Mouse (Mus musculus) kidney, adult 8-10 months (tissue): Measurements from ENCODE around the gene Foxj1.

Experiments
- DNase-seq, 2 experiments: peaks; one replicate each; pipeline ENCODE4 v3.0.0; 2022

Foxj1 gene

DNA sequence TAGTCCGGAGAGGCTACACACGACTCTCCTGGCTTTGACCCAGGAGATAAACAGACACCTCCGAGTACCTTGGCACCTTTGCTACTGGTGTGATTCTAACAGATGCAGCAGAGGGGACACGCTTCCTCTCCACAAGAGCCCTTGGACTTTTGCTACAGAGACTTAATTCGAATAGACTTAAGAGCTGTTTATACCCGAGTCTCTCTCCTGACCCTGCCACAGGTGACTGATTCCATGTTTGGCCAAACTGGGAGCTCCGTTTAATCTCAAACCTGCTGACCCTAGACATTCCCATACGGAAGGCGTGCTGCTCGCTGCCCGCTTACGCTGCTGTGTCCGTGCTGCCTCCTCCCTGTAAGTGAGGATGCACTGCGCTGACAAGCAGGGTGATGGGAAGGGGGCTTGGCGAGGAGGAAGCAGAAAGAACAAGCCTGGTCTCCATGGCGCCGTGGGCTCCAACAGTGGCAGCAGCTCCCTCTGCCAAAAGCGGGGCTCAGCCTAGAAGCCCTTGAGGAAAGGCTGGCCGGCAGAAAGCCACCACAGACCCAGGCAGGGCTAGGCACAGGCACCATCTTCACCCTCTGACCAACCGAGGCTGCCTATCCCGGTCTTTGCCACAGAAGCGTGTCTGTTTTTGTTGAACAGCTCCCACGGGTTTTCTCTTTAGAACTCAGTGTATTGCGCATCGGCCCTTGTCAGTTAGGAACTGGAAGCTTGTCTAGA is 7.0 kb upstream of the Foxj1 start:
- DNase-seq = peak; percentile 24 to 28

DNA sequence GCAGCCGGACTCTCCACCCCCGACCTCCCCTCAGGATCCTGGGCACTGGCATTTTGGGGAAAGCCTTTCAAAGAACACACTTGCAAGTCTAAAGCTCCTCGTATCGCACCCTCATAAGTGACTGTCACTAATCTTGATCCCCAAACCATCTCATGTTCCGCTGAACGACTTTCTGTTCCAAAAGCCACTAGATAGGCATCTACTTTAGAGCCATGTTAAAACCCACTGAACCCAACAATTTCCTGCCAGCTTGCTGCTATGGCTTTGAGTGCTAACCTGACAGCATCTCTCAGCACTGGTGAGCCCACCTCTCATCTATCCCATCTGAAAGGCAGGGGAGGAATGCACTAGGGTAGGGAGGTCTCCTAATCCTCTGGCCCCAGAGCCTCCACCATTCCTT is 2.3 kb upstream of the Foxj1 start:
- no peak for DNase-seq

DNA sequence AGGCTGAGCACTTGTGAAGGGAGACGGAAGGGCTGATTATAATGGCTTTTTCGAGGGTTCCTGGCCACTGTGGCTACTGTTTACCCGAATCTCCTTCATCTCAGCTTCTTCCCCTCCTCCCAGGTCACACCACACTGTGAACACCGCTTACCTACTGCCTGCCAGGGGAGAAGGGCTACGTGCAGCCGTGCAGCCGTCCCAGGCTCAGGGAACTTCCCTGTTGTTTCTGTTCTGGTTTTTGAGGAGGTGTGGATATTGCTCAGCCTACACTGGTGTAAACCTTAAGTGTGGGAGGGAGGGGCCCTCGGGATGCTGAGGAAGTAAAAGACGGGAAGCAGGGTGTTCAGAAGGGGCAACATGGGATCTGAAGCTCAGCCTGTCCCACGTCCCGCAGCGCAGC is 1.8 kb upstream of the Foxj1 start:
- DNase-seq = no peak

DNA sequence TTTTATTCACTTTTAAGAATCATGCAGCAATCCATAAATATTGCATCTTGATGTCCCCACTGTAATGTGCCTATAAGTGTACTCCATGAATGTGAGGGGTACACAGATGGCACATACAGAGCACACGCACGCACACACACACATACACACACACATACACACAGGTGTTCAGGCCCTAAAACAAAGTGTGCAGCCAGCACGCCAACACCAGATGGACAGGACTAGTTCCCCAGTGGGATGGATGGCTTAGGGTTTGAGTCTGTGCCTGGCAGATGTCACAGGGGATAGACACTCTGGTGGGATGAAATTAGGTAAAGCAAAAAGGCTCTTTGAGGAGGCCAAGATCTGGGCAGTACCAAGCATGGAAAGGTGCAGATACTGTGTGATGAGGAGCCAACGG is 1.2 kb upstream of the Foxj1 start:
- DNase-seq = no peak

DNA sequence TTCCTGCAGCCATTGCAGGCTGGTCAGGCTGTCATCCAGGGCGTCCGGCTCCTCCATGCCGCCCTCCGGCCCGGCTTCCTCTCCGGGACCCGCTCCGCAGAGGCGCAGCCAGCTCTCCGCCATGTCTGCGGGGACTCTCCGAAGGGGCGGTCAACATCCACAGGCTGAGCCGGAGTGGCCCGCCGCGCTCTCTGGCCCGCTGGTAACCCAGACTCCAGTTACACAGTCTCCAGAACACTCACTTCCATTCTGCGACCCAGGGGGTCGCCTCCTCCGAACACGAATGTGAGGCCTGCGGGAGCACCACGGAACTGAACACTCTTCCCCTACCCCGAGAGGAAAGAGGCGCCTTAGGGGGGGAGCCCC is 799 bp downstream of the Foxj1 start:
- DNase-seq = no peak

DNA sequence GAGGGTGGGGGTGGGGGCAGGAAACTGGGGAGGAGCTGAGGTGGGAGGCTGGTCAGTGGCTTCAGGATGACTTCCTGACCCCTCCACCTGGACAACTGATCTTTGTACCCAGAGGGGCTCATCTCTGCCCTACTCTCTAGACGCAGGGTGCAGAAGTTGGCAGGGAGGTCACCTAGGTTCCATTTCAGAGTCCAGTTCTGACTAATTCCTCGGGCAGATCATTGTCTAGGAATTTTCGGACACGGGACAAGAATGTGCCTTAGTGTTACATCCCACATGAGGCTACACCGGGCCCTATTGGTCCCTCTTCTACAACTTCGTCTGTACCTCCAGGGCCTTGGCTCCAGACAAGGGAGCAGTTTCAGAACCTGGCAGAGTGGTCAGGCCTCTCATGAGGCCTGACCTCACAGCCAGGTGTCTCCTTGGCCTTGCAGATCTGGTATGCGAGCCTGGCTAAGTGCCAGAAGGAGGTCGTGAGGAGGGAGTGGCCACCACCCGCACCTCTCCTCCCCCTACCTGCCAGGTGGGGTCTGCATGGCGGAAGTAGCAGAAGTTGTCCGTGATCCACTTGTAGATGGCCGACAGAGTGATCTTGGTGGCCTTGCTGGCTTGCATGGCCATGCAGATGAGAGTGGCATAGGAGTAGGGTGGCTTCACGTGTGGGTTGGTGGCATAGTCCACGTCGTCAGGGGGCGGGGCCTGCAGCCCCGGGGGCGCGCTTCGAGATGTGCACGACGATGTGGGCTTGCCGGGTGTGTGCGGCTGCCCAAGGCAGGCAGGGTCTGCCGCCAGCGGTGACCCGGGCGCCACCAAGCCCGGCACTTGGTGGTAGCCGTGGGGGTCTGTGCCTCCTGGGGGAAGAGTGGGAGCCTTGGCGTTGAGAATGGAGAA is 1.4 kb downstream of the Foxj1 start:
- DNase-seq = peak; percentile 43 to 73

DNA sequence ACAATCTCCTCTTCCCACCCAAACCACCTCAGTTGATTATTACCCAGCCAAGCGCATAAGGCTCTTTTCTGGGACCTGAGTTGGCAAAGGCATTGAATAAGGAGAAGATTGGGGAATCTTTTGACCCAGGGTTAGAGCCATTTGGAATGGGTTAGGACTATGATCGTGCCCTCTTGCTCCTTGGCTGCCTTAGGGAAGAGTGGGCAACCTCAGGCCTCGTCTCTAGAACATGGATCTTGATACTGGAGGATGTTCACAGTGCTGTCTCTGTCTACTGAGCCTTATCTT is 2.3 kb downstream of the Foxj1 start:
- DNase-seq = peak; percentile 27 to 56

DNA sequence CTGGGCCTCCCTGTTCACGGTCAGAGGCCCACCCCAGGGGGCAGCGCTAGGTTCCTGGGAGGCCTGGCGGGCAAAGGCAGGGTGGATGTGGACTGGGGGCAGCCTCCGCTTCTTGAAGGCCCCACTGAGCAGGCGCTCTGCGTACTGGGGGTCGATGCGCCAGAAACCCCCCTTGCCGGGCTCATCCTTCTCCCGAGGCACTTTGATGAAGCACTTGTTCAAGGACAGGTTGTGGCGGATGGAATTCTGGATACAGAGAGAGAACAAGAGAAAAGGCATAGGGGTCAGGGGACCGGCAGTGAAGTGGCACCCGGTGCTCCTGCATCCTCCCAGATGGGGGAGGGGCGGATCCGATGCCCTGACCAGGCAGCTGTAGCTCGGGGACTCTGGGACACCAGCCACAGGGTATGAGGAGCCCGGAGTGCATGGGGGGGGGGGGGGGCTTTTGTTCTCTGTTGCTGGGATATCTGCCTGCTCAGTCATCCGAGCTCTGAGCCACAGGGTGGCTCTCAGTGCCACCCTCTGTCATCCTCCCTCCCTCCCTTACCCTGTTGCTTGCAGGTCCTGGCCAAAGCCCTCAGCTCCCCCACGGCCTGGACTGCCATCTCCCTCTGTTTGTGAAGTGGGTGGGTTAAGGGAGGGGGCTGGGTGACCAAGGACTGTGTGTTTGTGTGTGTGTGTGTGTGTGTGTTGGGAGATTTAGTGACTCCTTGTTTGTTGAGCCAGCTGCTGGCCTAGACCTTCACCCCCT is 2.8 kb downstream of the Foxj1 start:
- DNase-seq = no peak

DNA sequence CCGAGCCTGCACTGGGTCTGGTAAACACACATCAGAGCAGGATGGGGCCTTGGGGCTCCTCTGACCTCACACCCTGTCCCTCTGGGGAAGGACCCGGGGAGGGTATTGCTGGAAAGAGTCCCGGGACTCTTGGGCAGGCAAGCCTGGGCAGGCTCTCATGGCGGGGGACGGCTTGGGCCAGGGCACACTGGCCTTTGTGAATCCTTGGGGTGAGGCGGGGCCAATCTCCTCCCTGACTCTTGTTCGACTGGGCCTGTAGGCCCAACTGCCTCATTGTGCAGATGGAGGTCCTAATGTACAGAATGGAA is 5.0 kb downstream of the Foxj1 start:
- DNase-seq = no peak

DNA sequence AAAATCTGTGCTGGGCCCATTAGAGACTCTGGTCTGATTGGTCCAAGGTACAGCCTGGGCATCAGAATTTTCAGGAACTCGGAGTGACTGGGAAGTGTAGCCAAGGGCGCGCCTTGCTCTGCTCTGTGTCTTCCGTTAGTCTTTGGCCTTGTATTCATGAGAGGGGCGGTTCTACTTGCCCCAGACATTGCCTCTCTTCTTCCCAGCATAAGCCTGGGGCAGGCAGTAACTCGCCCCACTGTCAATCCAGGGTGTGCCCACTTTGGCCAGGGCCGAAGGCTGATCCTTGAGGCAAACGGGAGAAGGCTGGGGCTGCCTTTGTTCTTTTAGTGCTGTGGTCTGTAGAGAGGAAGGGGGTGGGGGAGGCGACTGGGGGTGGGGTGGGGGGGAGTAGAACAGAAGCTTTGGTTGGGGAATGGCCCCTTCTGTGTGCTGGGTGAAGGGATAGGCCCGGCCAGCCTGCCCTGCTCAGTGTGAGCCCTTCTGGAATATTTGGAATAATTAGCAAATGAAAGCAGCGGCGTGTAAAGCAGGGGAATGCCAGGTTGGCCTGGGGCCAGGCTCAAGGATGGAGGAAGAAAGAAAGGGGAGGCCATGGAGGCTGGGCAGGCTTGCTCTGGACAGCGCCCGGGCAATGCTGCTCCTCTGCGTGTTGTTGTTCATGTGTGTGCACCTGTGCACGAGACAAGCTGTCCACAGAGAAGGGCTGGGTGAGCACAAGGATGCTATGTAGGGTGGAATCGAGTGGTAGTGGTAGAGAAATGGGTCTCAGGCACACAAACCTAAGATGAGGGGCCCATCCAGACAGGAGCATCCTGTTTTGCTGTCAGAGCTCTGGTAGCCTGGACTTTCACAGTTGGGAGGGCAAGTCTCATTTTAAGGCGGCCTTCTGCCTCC is 5.6 kb downstream of the Foxj1 start:
- DNase-seq = peak; percentile 49 to 63

DNA sequence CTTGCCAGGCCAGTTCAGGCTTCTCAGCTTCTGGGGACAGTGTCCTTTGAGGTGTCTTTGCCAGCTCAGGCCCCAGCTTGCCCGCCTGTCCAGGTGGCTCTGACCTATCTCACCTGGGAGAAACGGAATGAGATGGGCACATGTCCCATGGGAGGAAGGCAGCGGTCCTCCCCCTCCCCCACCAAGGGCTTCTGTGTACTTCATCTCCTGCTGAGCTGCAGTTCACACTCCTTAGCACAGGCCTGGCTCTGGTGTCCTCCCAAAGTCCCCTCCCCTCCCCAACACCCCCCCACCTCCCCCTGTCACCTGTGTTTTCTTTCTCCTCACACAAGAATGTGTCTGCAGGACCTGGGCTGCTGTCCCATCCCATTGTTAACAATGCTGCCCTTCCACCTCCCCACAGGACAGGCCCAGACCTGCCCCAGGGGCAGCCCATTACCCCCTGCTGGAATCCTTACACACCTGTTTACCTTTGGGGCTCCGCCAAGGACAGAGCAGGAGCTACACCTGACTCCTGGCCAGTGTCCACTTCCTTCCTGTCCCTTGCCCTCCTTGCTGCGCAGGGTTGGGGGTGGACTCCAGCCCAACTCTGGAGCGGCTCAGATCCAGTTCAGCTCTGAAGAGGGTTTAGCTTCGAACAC is 8.1 kb downstream of the Foxj1 start:
- no peak for DNase-seq

DNA sequence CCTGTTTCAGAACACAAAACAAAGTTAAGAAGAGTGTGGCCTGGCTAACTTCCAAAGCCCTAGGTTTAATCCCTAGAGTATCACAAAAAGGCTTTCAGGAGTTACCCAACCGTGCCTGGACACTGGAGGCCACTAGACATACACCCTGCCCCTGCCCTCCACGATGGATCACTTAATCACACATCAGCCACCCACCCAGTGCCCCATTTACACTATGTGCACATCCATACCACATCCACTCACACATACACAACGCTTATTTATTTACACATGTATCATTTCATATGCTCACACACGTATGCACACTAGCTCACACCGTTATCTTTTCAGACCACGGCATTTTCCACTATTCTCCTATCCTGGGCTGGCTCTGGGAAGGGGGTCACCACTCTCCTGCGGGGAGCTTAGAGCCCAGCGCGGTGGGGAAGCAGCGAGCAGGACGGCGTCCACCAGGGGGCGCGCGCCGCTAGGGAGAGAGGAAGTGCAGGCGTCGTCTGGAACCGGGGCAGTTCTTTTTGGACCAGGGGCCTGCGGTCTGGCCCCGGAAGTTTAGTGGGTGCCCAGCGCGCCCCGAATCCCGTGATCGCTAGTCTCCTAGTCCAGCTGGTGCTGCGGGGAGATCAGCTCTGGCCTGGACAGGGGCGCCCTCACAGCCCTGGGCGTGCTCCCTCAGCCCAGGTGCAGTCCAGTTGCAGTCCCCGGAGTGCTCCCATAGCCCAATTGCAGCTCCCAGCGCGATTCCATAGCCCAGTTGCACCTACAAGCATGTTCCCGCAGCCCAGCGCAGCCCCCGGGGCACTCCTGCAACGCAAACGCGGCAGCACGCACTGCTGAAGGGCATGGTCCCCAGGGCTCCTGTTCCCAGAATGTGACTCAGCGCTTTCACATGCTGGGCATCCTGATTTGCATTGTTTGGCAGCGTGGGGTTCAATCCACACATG is 16.2 kb downstream of the Foxj1 start:
- DNase-seq = peak; percentile 58 to 80

DNA sequence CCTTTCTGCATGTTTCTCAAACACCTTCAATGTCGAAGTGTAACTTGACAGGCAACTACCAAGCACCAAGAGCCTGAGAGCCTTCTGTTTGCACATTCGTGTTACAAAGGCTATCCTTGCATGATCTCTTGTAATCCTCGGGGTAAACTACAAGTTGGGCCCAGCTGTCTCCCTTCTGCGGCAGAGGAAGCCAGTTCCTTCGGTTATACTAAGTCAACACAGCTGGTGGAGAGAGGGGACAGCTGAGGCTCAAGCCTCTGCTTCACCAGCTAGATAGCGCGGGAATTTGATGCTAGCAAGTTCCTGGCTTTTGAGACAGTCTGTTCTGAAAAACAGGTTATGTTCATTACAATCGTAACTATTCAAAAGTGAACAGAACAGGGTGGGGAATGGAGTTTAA is 22.8 kb downstream of the Foxj1 start:
- DNase-seq = no peak

DNA sequence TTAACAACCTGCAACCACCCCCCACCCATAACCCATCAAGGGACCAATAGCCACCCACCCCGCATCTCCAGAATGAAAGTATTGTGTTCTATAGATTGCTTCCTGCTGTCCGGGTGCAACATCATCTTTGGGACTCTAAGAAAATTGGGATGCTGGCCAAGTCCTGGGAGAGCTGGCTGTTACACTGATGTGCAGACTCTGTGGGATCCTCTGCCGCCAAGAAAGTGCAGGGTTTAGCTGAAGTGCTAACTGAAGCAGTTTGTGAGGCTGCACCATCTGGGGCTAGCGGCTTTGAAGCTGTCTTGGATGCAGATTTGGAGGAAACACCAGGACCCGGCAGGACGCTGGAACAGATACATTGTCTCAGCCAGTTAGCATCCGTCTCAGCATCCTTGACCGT is 24.0 kb downstream of the Foxj1 start:
- no peak for DNase-seq

DNA sequence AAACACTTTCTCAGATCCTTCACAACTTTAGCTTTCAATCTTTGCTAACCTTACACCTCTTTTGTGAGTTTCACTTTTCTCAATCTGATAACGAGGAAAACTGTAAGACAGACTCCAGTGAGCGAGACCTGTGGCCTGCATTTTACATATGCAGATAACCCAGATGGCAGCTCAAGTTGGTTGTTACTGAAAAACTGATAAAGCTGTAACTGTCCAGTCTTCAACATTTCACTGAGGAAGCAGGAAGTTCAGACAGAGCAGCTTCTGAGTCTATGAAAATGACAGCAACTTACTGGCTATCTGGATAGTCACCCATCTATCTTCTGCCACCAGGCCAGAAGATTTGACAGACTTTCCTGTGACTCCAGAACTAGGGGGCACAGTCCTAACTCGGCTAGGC is 25.6 kb downstream of the Foxj1 start:
- DNase-seq = no peak

DNA sequence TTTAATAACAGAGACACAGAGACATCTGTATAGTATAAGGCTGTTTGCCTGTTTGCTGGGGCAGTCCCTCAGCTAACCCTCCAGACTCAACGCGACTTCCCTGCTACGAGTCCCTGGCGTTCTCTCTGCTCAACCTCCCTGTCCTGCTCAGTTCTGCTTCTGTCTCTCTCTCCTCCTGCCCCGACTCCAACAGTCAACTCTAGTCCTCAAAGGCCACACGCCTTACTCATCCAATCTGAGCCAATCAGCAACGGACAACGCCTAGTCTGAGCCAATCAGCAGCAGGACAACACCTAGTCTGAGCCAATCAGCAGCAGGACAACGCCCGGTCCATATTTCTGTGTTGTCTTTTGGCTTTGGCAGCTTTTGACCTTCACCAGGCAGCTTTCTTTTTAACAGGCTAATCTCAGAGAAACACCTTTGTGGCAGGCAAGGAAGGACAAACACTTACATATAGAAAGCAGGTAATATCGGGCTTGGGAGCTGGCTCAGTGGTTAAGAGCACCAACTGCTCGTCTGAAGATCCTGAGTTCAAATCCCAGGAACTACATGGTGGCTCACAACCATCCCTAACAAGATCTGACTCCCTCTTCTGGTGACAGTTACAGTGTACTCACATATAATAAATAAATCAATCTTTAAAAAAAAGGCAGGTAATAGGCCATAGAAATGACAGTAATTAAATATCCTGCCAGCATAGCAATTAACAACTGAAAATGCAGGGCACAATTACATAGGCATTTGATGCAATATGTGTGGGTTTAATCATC is 27.3 kb downstream of the Foxj1 start:
- no peak for DNase-seq

DNA sequence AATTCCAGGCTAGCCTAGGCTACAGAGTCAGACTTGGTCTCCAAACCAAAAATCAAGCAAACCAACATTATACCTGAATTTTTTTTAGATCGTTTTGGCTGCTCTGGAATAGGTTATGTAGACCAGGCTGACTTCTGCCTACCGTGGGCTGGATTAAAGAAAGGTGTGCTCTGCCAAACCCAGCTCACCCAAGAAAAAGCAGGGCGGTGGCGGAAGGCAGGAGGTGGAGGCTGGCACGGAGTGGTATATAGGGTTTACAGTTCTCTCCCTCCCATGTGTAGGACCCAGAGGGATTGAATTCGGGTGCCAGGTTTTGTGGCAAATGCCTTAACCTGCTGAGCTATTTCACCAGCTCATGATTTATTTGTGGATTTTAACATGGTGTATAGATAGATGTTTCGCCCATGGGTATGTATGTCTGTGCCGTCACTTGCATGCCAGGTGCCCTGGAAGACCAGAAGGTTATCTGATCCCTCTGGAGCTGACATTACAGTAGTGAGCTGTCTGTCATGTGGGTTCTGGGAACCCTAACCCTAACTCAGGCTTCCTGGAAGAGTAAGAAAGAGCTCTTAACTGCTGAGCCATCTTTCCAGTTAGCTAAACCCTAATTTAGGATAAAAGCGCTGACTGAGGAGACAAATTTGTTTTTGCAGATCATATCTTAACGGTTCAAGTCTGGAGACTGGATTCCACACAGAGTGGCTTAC is 28.0 kb downstream of the Foxj1 start, which contains the start of gene Exoc7:
Gene Exoc7 (minus strand): TSS at position 215 of the 707 bp plus-strand sequence.
- DNase-seq = no peak

DNA sequence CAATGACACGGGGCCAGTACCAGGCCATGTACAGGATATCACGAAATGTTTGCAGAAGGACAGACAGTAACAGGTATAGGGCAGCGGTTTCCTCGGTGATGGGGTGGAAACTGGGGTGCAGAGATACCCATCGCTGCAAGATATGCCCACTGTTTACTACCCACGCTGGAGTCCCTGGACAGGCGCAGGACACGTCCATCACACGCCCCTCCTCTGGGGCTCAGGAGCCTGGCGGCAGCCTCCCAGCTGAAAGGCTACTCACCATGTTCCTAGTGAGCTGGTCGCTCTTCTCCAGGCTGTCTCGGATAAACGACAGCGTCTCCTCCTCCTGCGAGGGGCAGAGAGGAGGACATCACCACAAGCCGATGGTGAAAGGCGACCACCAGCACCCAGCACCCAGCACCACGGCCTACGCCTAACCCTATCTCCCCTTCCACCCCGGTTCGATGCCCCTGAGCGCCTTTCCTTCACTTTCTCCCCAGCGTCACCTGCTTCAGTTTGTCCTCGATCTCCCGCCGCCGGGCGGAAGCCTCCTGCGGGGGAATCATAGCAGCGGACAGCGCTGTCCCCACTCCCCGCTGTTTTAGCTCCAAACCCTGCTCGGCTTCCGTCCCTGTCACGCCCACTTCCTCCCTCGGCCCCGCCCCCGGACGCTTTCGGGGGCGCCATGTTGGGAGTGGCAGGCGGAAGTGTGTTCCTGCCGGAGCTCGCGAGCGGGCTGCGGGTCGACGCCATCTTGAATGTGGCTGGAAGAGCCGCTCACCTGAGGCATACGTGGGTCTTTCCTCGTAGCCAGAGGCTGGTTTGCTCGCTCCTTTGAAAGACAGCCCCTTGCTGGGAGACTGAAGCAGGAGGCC is 28.8 kb downstream of the Foxj1 start:
- peak; percentile 87 to 91 for DNase-seq

DNA sequence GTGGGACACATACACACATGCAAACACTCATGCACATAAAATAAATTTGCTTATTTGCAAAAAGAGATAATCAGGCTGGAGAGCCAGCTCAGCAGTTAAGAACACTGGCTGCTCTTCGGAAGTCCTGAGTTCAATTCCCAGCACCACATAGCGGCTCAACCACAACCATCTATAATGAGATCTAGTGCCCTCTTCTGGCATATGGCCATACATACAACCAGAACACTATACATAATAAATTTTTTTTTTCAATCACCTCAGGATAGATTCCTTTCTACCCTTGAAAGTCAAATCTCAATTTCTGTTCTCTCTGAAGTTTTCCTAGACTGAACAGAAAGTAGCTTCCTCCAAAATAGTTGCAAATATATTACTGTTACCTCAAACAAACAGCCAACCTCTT is 29.8 kb downstream of the Foxj1 start:
- DNase-seq = no peak
